Mouse (Mus musculus): Measurements from ENCODE around the gene Vmn1r23.
"Not testable (repeated sequence)": the region's sequence is repeated elsewhere in the genome, so short reads cannot be mapped to it uniquely, and the experiment has no call there.

Gene Vmn1r23

DNA sequence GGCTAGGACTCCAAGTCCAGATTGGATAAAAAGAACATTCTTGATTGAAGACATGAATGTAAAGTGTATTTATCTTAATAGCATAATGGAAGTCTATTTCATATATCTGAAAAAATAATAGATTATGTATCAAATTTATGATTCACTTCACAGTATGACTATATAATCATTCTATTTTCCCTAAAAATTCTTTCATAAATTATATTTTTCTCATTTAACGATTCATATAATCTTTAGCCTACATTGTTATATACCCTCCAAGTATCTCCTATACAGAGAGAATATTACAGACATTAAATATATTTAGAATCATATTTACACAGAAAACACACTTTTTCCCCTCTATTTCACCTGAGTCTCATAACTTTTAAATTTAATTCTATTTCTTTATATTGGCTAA is at the start of gene Vmn1r23:
TSS of gene Vmn1r23 (minus strand) at position 101 of the 400 bp plus-strand sequence.
- DNase-seq (ENCODE audit: low spot score): no peak

GRCm38 (mm10) chr6:57961403-57961802 is 34.8 kb upstream of the Vmn1r23 start, which contains the start of gene Vmn1r24:
Vmn1r24 (minus strand) TSS chr6:57961503.
- DNase-seq (ENCODE audit: low spot score): not testable (repeated sequence)

DNA sequence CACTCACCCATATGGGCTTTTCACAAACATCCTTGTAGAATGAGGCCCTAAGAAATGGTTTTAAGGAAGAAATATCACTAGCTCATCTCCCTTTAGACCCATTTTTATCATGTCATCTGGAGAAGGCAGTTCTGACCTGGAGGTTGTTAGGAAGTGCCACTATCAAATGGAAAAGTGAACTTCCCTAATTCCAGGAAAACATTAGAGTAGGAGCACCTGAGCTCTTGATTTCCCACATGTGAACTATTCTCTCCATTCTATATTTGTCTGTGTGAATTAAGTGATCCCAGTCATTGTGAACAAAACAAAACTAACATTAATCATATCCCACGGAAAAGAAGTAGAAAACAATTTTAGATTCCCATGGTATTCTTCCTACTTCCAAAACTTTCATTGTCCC is 18.7 kb downstream of the Vmn1r23 start, which contains the start of gene Vmn1r22:
TSS of gene Vmn1r22 (minus strand) at position 101 of the 400 bp plus-strand sequence.
- no peak for DNase-seq (ENCODE audit: low spot score)

Data from testis, postnatal 10 days (tissue).